Mouse (Mus musculus): Measurements from ENCODE around the gene Irx3. TPM values are rescaled to one million over a fixed set of nuclear protein-coding genes. Genes with fewer than 3 reads are reported as not detected.

Irx3 gene
- polyA plus RNA-seq, 1 experiment from 2014 or later = not detected

DNA sequence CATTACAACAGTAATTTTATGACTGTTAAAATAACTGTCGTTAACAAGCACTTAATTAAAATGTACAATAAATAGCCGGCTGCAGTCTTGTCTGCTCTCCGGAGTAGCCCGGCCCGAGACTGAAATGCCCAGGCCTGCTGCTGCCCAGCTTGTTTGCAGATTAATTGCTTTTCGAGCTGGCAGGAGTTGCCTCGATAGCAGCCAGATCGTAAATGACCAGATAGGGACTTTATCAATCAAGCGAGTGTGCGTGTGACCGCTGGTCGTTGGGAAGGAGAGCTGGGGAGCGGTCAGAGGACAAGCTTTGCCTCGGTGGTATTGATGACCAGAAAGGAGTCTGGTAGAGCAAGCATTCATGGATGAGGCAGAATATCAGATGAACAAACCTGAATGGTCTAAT is 25.8 kb upstream of the Irx3 start:
- 70% methylated on average over 14 of the region's 14 CpGs for WGBS (ENCODE audit: insufficient replicate concordance)
- Histone ChIP-seq H3K27me3 (ENCODE audit: insufficient read depth, low read length) (peaks cover 4% of the 10 kb centered on the region), H3K9me3 (ENCODE audit: low read length) (no peaks in the 10 kb centered on the region), H3K9ac (replicated peaks) (no peak overlapping the region), H3K4me2 (ENCODE audit: low read depth, low read length) (no peak overlapping the region), H3K36me3 (replicated peaks; ENCODE audit: insufficient read depth, low read length) (no peaks in the 10 kb centered on the region), H3K27ac (ENCODE audit: low read depth) (no peak overlapping the region), H3K4me3 (ENCODE audit: low read depth, low read length) (no peak overlapping the region), H3K4me1 (ENCODE audit: insufficient read depth) (no peaks in the 10 kb centered on the region)
- ATAC-seq (no peak), DNase-seq (no peak)
- TF ChIP-seq EP300 (IDR thresholded peaks at IDR 0.05; ENCODE audit: low read depth) (no peak), CTCF (IDR thresholded peaks at IDR 0.05; ENCODE audit: low read depth) (no peak)

GRCm38 (mm10) chr8:91827192-91827591 is 25.3 kb upstream of the Irx3 start:
- Histone ChIP-seq H3K27ac (ENCODE audit: low read depth) (no peak overlapping the region), H3K9me3 (ENCODE audit: low read length) (no peaks in the 10 kb centered on the region), H3K36me3 (replicated peaks; ENCODE audit: insufficient read depth, low read length) (no peaks in the 10 kb centered on the region), H3K4me1 (ENCODE audit: insufficient read depth) (no peaks in the 10 kb centered on the region), H3K9ac (replicated peaks) (no peak overlapping the region), H3K27me3 (ENCODE audit: insufficient read depth, low read length) (peaks cover 4% of the 10 kb centered on the region), H3K4me3 (ENCODE audit: low read depth, low read length) (no peak overlapping the region), H3K4me2 (ENCODE audit: low read depth, low read length) (no peak overlapping the region)
- no peak for TF ChIP-seq CTCF (IDR thresholded peaks at IDR 0.05; ENCODE audit: low read depth)
- TF ChIP-seq EP300 (IDR thresholded peaks at IDR 0.05; ENCODE audit: low read depth) = no peak
- ATAC-seq = no peak
- 86% methylated on average over 9 of the region's 9 CpGs for WGBS (ENCODE audit: insufficient replicate concordance)
- no peak for DNase-seq

GRCm38 (mm10) chr8:91823357-91823756 is 21.5 kb upstream of the Irx3 start:
- no peaks in the 10 kb centered on the region for H3K36me3 ChIP-seq (replicated peaks; ENCODE audit: insufficient read depth, low read length)
- TF ChIP-seq CTCF (IDR thresholded peaks at IDR 0.05; ENCODE audit: low read depth) (no peak), EP300 (IDR thresholded peaks at IDR 0.05; ENCODE audit: low read depth) (no peak)
- DNase-seq (no peak), ATAC-seq (no peak)
- no peaks in the 10 kb centered on the region for H3K9me3 ChIP-seq (ENCODE audit: low read length)
- no peak overlapping the region for H3K4me3 ChIP-seq (ENCODE audit: low read depth, low read length)
- H3K4me2 ChIP-seq (ENCODE audit: low read depth, low read length) = no peak overlapping the region
- no peak overlapping the region for H3K27ac ChIP-seq (ENCODE audit: low read depth)
- H3K9ac ChIP-seq (replicated peaks) = no peak overlapping the region
- H3K4me1 ChIP-seq (ENCODE audit: insufficient read depth) = no peaks in the 10 kb centered on the region
- H3K27me3 ChIP-seq (ENCODE audit: insufficient read depth, low read length) = peaks cover 4% of the 10 kb centered on the region; the same call in 1 of the 2 replicates
- 80% methylated on average over 11 of the region's 11 CpGs for WGBS (ENCODE audit: insufficient replicate concordance)

- ATAC-seq = no peak
- DNase-seq = no peak
- Histone ChIP-seq H3K4me1 (ENCODE audit: insufficient read depth) (no peaks in the 10 kb centered on the region), H3K27me3 (ENCODE audit: insufficient read depth, low read length) (peaks cover 4% of the 10 kb centered on the region; the same call in 1 of the 2 replicates), H3K9ac (replicated peaks) (no peak overlapping the region), H3K4me3 (ENCODE audit: low read depth, low read length) (no peak overlapping the region), H3K36me3 (replicated peaks; ENCODE audit: insufficient read depth, low read length) (no peaks in the 10 kb centered on the region), H3K27ac (ENCODE audit: low read depth) (no peak overlapping the region), H3K4me2 (ENCODE audit: low read depth, low read length) (no peak overlapping the region), H3K9me3 (ENCODE audit: low read length) (no peaks in the 10 kb centered on the region)
- 41% methylated on average over 4 of the region's 4 CpGs for WGBS (ENCODE audit: insufficient replicate concordance)
- TF ChIP-seq CTCF (IDR thresholded peaks at IDR 0.05; ENCODE audit: low read depth) = no peak
- TF ChIP-seq EP300 (IDR thresholded peaks at IDR 0.05; ENCODE audit: low read depth) = no peak
Measured at GRCm38 (mm10) chr8:91822746-91823145, 20.9 kb upstream of the Irx3 start.

DNA sequence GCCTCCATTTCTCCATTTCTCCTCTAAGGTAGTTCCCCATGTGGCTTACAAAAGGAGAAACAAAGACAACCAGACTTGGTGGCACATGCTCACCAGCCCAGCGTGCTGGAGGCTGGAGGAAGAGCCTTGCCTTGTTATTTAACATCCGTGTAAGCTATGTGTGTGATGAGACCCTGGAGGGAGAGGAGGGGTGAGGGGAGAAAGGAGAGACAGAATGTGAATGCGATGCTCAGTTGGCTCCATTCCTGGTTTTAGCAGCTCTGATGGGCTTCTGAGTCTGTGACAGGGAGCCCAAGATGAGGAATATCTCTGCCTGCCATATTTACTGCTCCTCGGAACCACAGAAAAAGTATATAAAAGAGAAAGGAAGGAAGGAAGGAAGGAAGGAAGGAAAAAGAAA is 20.1 kb upstream of the Irx3 start:
- ATAC-seq (no peak), DNase-seq (no peak)
- WGBS (ENCODE audit: insufficient replicate concordance) = 39% methylated on average over 4 of the region's 4 CpGs

DNA sequence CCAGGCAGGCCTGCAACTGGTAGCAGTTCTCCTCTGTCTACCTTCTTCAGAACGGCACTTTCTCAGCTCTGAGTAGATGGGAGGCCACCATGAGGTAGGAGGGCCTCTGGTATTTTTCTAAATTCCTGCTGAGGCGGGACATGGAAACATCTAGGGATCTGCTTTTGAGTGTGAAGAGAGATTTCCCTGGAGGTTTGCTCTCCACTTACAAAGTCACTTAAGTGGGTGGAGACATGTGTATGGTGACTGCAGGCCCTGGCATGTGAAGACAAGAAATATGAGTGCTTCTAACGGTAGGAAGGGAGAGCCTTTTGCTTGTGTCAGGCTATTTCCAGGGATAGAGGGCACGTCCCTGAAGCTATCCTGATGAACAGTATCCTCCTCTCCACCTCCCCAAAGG is 17.9 kb upstream of the Irx3 start:
- H3K4me2 ChIP-seq (ENCODE audit: low read depth, low read length) = no peak overlapping the region
- peaks cover 4% of the 10 kb centered on the region; the same call in 1 of the 2 replicates for H3K27me3 ChIP-seq (ENCODE audit: insufficient read depth, low read length)
- no peaks in the 10 kb centered on the region for H3K4me1 ChIP-seq (ENCODE audit: insufficient read depth)
- ATAC-seq (no peak), DNase-seq (no peak)
- no peaks in the 10 kb centered on the region for H3K36me3 ChIP-seq (replicated peaks; ENCODE audit: insufficient read depth, low read length)
- H3K27ac ChIP-seq (ENCODE audit: low read depth) = no peak overlapping the region
- 63% methylated on average over 4 of the region's 4 CpGs for WGBS (ENCODE audit: insufficient replicate concordance)
- no peak overlapping the region for H3K4me3 ChIP-seq (ENCODE audit: low read depth, low read length)
- TF ChIP-seq CTCF (IDR thresholded peaks at IDR 0.05; ENCODE audit: low read depth) = no peak
- no peak overlapping the region for H3K9ac ChIP-seq (replicated peaks)
- no peaks in the 10 kb centered on the region for H3K9me3 ChIP-seq (ENCODE audit: low read length)

More for the DNA sequence above, 20.1 kb upstream of the Irx3 start:
- H3K4me3 ChIP-seq (ENCODE audit: low read depth, low read length) = no peak overlapping the region
- H3K4me1 ChIP-seq (ENCODE audit: insufficient read depth) = no peaks in the 10 kb centered on the region
- no peaks in the 10 kb centered on the region for H3K9me3 ChIP-seq (ENCODE audit: low read length)
- H3K27ac ChIP-seq (ENCODE audit: low read depth) = no peak overlapping the region
- H3K4me2 ChIP-seq (ENCODE audit: low read depth, low read length) = no peak overlapping the region
- H3K9ac ChIP-seq (replicated peaks) = no peak overlapping the region
- H3K27me3 ChIP-seq (ENCODE audit: insufficient read depth, low read length) = peaks cover 4% of the 10 kb centered on the region; the same call in 1 of the 2 replicates
- TF ChIP-seq CTCF (IDR thresholded peaks at IDR 0.05; ENCODE audit: low read depth) (no peak), EP300 (IDR thresholded peaks at IDR 0.05; ENCODE audit: low read depth) (no peak)
- no peaks in the 10 kb centered on the region for H3K36me3 ChIP-seq (replicated peaks; ENCODE audit: insufficient read depth, low read length)

DNA sequence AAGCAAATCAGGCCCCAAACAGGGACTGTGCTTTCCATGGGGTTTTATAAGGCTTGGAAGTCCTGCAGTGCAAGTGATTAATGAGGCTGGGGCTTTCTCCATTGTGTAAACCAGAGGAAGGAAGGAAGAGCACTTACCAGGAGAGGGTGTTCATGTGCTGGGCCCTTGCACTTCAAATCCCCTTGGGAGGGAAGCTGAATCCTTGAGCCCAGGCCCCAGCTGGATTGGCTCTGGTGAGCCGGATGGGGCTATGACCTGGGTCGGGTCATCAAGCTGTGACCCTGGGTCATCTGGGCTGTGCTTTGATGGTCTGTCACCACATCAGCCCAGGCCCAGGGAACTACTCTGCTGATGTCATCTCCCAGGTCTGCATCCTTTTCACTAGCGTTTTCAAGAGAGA is 16.9 kb upstream of the Irx3 start:
- H3K27ac ChIP-seq (ENCODE audit: low read depth) = no peak overlapping the region
- H3K9me3 ChIP-seq (ENCODE audit: low read length) = no peaks in the 10 kb centered on the region
- WGBS (ENCODE audit: insufficient replicate concordance) = 29% methylated on average over 3 of the region's 3 CpGs
- peaks cover 4% of the 10 kb centered on the region; the same call in 1 of the 2 replicates for H3K27me3 ChIP-seq (ENCODE audit: insufficient read depth, low read length)
- DNase-seq = no peak
- ATAC-seq = no peak
- no peak overlapping the region for H3K4me3 ChIP-seq (ENCODE audit: low read depth, low read length)
- TF ChIP-seq CTCF (IDR thresholded peaks at IDR 0.05; ENCODE audit: low read depth) (no peak), EP300 (IDR thresholded peaks at IDR 0.05; ENCODE audit: low read depth) (no peak)
- H3K36me3 ChIP-seq (replicated peaks; ENCODE audit: insufficient read depth, low read length) = no peaks in the 10 kb centered on the region
- H3K9ac ChIP-seq (replicated peaks) = no peak overlapping the region
- H3K4me2 ChIP-seq (ENCODE audit: low read depth, low read length) = no peak overlapping the region
- H3K4me1 ChIP-seq (ENCODE audit: insufficient read depth) = no peaks in the 10 kb centered on the region

All from liver, postnatal 0 days (tissue).